Mouse (Mus musculus): ENCODE results near the gene Slc15a4. TPM values are rescaled to one million over a fixed set of nuclear protein-coding genes. Genes with fewer than 3 reads are reported as not detected.

Slc15a4 gene
- polyA plus RNA-seq (2012; rRNA removed), result 40.3 and 51.4 TPM in 2 replicates

GRCm38 (mm10) chr5:127632167-127633145 is at the start of gene Slc15a4, which contains the start of gene Glt1d1:
Slc15a4 (minus strand) TSS chr5:127632897.
Glt1d1 (plus strand) TSS chr5:127632262.

Other genes starting within 250 kb of the Slc15a4 start
- gene Glt1d1, start 635 bp downstream of the Slc15a4 start, polyA plus RNA-seq (2012; rRNA removed), result 0.05 TPM in 1 of 2 replicates, not detected in the other

Measured in ovary, adult 2 months (tissue).